Comparison of ENCODE assay signal across 8 mouse cellular contexts in genomic region chr4:84884539-84885270, GRCm38 (mm10). TPM values are rescaled to one million over a fixed set of nuclear protein-coding genes. Genes with fewer than 3 reads are reported as not detected.
DNase-seq lines count a peak whose midpoint lies in the region; ATAC-seq and TF ChIP-seq lines count a peak whose summit lies in the region.

No protein-coding gene starts in this region.

- H3K27ac ChIP-seq in bone marrow macrophage, adult 2 months (ENCODE audit: insufficient read depth, low read depth, low read length) = no peak overlapping the region
- H3K27ac ChIP-seq in forebrain, embryonic 10.5 days = peak overlapping the region; percentile 98
- peak overlapping the region; percentile 88 for H3K27ac ChIP-seq in heart, embryonic 16.5 days (ENCODE audit: low read length)
- H3K27ac ChIP-seq in kidney, postnatal 0 days = peak overlapping the region; percentile 92
- H3K27ac ChIP-seq in liver, embryonic 13.5 days = peak overlapping the region; percentile 47
- peak overlapping the region; percentile 84 for H3K27ac ChIP-seq in stomach, embryonic 14.5 days (ENCODE audit: low read length)

- peak overlapping the region; percentile 76 for H3K4me3 ChIP-seq in bone marrow macrophage, adult 2 months (ENCODE audit: insufficient read depth, low read length)
- peak overlapping the region; percentile 71 for H3K4me3 ChIP-seq in forebrain, embryonic 10.5 days
- H3K4me3 ChIP-seq in heart, embryonic 16.5 days (ENCODE audit: low read length) = peak overlapping the region; percentile 86
- H3K4me3 ChIP-seq in kidney, postnatal 0 days (replicated peaks; ENCODE audit: low read depth, low read length) = peak overlapping the region; percentile 87
- H3K4me3 ChIP-seq in liver, embryonic 13.5 days (replicated peaks) = peak overlapping the region; percentile 66
- peak overlapping the region; percentile 76 for H3K4me3 ChIP-seq in stomach, embryonic 14.5 days (ENCODE audit: low read depth, low read length)

- peaks cover 9% of the 10 kb centered on the region for H3K9me3 ChIP-seq in forebrain, embryonic 10.5 days
- 0 out of 2 replicates have a peak, but pooled peaks cover 2% of the 10 kb centered on the region for H3K9me3 ChIP-seq in heart, embryonic 16.5 days (replicated peaks; ENCODE audit: control insufficient read depth, low read length)
- no peaks in the 10 kb centered on the region for H3K9me3 ChIP-seq in kidney, postnatal 0 days (replicated peaks; ENCODE audit: low read length)
- no peaks in the 10 kb centered on the region for H3K9me3 ChIP-seq in liver, embryonic 13.5 days (replicated peaks)
- no peaks in the 10 kb centered on the region; the same call in 1 of the 2 replicates for H3K9me3 ChIP-seq in stomach, embryonic 14.5 days (ENCODE audit: control insufficient read depth, low read depth, low read length)

- H3K4me1 ChIP-seq in bone marrow macrophage, adult 2 months (ENCODE audit: control insufficient read depth, insufficient read depth, low read length) = no peaks in the 10 kb centered on the region
- peaks cover 21% of the 10 kb centered on the region for H3K4me1 ChIP-seq in forebrain, embryonic 10.5 days
- peaks cover 9% of the 10 kb centered on the region; the same call in 1 of the 2 replicates for H3K4me1 ChIP-seq in heart, embryonic 16.5 days (ENCODE audit: control insufficient read depth, insufficient read depth, low read length)
- no peaks in the 10 kb centered on the region for H3K4me1 ChIP-seq in kidney, postnatal 0 days (replicated peaks; ENCODE audit: insufficient read depth, low read length)
- peaks cover 12% of the 10 kb centered on the region; the same call in 1 of the 2 replicates for H3K4me1 ChIP-seq in liver, embryonic 13.5 days (replicated peaks)
- 0 out of 2 replicates have a peak, but pooled peaks cover 2% of the 10 kb centered on the region for H3K4me1 ChIP-seq in stomach, embryonic 14.5 days (ENCODE audit: control insufficient read depth, insufficient read depth, low read length)

- TF ChIP-seq POLR2A in bone marrow macrophage, adult 2 months (IDR thresholded peaks at IDR 0.05; ENCODE audit: borderline replicate concordance, low read depth, low read length) = no peak

- H3K27me3 ChIP-seq in forebrain, embryonic 10.5 days (ENCODE audit: poor library complexity, severe bottlenecking) = peaks cover 11% of the 10 kb centered on the region
- no peaks in the 10 kb centered on the region for H3K27me3 ChIP-seq in heart, embryonic 16.5 days (ENCODE audit: control insufficient read depth, insufficient read depth, low read length)
- H3K27me3 ChIP-seq in kidney, postnatal 0 days (ENCODE audit: insufficient read depth, low read length) = no peaks in the 10 kb centered on the region
- peaks cover 10% of the 10 kb centered on the region for H3K27me3 ChIP-seq in liver, embryonic 13.5 days
- no peaks in the 10 kb centered on the region for H3K27me3 ChIP-seq in stomach, embryonic 14.5 days (ENCODE audit: control insufficient read depth, insufficient read depth, low read length)

- peak; percentile 41 for DNase-seq in CD4-positive, CD25-positive, alpha-beta regulatory T cell, adult 2 months (ENCODE audit: low read depth, low spot score)
- no peak for DNase-seq in forebrain, embryonic 10.5 days (ENCODE audit: extremely low spot score, low spot score)
- DNase-seq in kidney, postnatal 0 days (ENCODE audit: low spot score) = peak; percentile 67
- no peak for DNase-seq in liver, embryonic 13.5 days
- DNase-seq in natural killer cell, adult 2 months (ENCODE audit: low spot score in 2 of 2) = peak; percentile 9 to 14

- H3K4me2 ChIP-seq in heart, embryonic 16.5 days (ENCODE audit: low read depth, low read length) = peak overlapping the region; percentile 79
- H3K4me2 ChIP-seq in kidney, postnatal 0 days (ENCODE audit: low read length) = peak overlapping the region; percentile 92
- H3K4me2 ChIP-seq in liver, embryonic 13.5 days = peak overlapping the region; percentile 76
- H3K4me2 ChIP-seq in stomach, embryonic 14.5 days (replicated peaks; ENCODE audit: low read depth, low read length) = peak overlapping the region; percentile 66

- TF ChIP-seq CTCF in bone marrow macrophage, adult 2 months (IDR thresholded peaks at IDR 0.05; ENCODE audit: low read depth, low read length) = no peak
- no peak for TF ChIP-seq CTCF in kidney, postnatal 0 days (IDR thresholded peaks at IDR 0.05; ENCODE audit: low read depth)

- WGBS in forebrain, embryonic 10.5 days = 3% methylated on average over 60 of the region's 60 CpGs
- WGBS in heart, embryonic 16.5 days = 2% methylated on average over 59 of the region's 60 CpGs
- under 1% methylated on average over 59 of the region's 60 CpGs for WGBS in kidney, postnatal 0 days
- WGBS in liver, embryonic 13.5 days (ENCODE audit: insufficient replicate concordance) = 3% methylated on average over 55 of the region's 60 CpGs
- WGBS in stomach, embryonic 14.5 days = 2% methylated on average over 52 of the region's 60 CpGs

- peaks cover 4% of the 10 kb centered on the region; the same call in 1 of the 2 replicates for H3K36me3 ChIP-seq in forebrain, embryonic 10.5 days (replicated peaks)
- no peaks in the 10 kb centered on the region for H3K36me3 ChIP-seq in heart, embryonic 16.5 days (ENCODE audit: control insufficient read depth, insufficient read depth)
- no peaks in the 10 kb centered on the region for H3K36me3 ChIP-seq in kidney, postnatal 0 days (ENCODE audit: insufficient read depth, low read length)
- no peaks in the 10 kb centered on the region for H3K36me3 ChIP-seq in liver, embryonic 13.5 days
- H3K36me3 ChIP-seq in stomach, embryonic 14.5 days (ENCODE audit: control insufficient read depth, insufficient read depth, low read length) = no peaks in the 10 kb centered on the region

- peak overlapping the region; percentile 96 for H3K9ac ChIP-seq in heart, embryonic 16.5 days (ENCODE audit: low read length)
- H3K9ac ChIP-seq in kidney, postnatal 0 days (ENCODE audit: low read depth, low read length) = peak overlapping the region; percentile 95
- H3K9ac ChIP-seq in liver, embryonic 13.5 days = peak overlapping the region; percentile 75
- peak overlapping the region; percentile 75 for H3K9ac ChIP-seq in stomach, embryonic 14.5 days (replicated peaks; ENCODE audit: low read depth, low read length)

- peak; percentile 77 for ATAC-seq in heart, embryonic 16.5 days (replicated peaks; ENCODE audit: extremely low read depth, insufficient read depth, low FRiP score)
- ATAC-seq in kidney, postnatal 0 days (replicated peaks; ENCODE audit: low FRiP score, low read depth) = peak; percentile 81
- ATAC-seq in liver, embryonic 13.5 days (ENCODE audit: low read depth) = peak; percentile 77
- ATAC-seq in stomach, embryonic 14.5 days (ENCODE audit: insufficient number of reproducible peaks, insufficient read depth, low FRiP score, low read depth) = peak; percentile 70

RNA-seq across cellular contexts. Expression of gene Cntln, which starts 0.6 kb away (rescaled TPM):
- 6.4 and 7.1 TPM in 2 replicates for polyA plus RNA-seq in bone marrow macrophage, adult 2 months (2012; ENCODE audit: insufficient read depth, insufficient read length, missing spikeins)
- 5.9 and 6.7 TPM in 2 replicates for polyA plus RNA-seq in forebrain, embryonic 10.5 days (2016; fragmentation: Nextera tagmentation; extraction: Ambion mirVana)
- polyA plus RNA-seq in heart, embryonic 16.5 days (2015; fragmentation: Nextera tagmentation; extraction: Ambion mirVana) = 5.4 TPM in 2 replicates
- polyA plus RNA-seq in kidney, postnatal 0 days (2015; fragmentation: Nextera tagmentation; extraction: Ambion mirVana) = 10.0 and 10.5 TPM in 2 replicates
- 1.3 TPM in 2 replicates for polyA plus RNA-seq in liver, embryonic 13.5 days (2015; fragmentation: Nextera tagmentation; extraction: Ambion mirVana)
- 16.3 and 17.8 TPM in 2 replicates for polyA plus RNA-seq in stomach, embryonic 14.5 days (2014; fragmentation: Nextera tagmentation; extraction: Ambion mirVana)

Comparison
In these comparisons a context has a peak if more than half of its experiments do, and no peak if none do; other contexts are left out.
1. DNase-seq: peak in CD4-positive, CD25-positive, alpha-beta regulatory T cell, adult 2 months (single experiment), kidney, postnatal 0 days (single experiment) and natural killer cell, adult 2 months (2 of 2); none in forebrain, embryonic 10.5 days (single experiment) and liver, embryonic 13.5 days (single experiment).
2. Peak in every context shown above with its lines, with median percentiles within 50 percentile points of each other: H3K4me3 ChIP-seq, ATAC-seq, H3K4me2 ChIP-seq and H3K9ac ChIP-seq.